Mouse (Mus musculus): Measurements from ENCODE around the gene Adgre4. TPM values are rescaled to one million over a fixed set of nuclear protein-coding genes. Genes with fewer than 3 reads are reported as not detected.

The Adgre4 gene
- total and polyA plus RNA-seq, 3 experiments, result 0.04 TPM; not detected in 2

- H3K27ac ChIP-seq (ENCODE audit: control insufficient read depth, low read depth, low read length), result no peak overlapping the region
- TF ChIP-seq MAX (IDR thresholded peaks at IDR 0.05; ENCODE audit: low read length) (no peak), ZKSCAN1 (IDR thresholded peaks at IDR 0.05; ENCODE audit: low read depth, low read length) (no peak), RAD21 (IDR thresholded peaks at IDR 0.05; ENCODE audit: low read depth, low read length) (no peak), SIN3A (IDR thresholded peaks at IDR 0.05; ENCODE audit: low read length) (no peak), NELFE (IDR thresholded peaks at IDR 0.05; ENCODE audit: low read depth, low read length) (no peak), RCOR1 (IDR thresholded peaks at IDR 0.05; ENCODE audit: low read depth, low read length) (no peak), GATA1 (IDR thresholded peaks at IDR 0.05; ENCODE audit: low read depth, low read length) (no peak)
- H3K79me2 ChIP-seq (ENCODE audit: control insufficient read depth, insufficient read depth, low read length, poor library complexity), result no peaks in the 10 kb centered on the region
- no peaks in the 10 kb centered on the region for H3K27me3 ChIP-seq (ENCODE audit: control insufficient read depth in 1 of 2, insufficient read depth in 2 of 2, low read length in 2 of 2)
- H3K4me3 ChIP-seq (ENCODE audit: control insufficient read depth in 1 of 2, insufficient read depth in 1 of 2, low read depth in 2 of 2, low read length in 2 of 2), result no peak overlapping the region
- no peaks in the 10 kb centered on the region for H3K9me3 ChIP-seq (replicated peaks; ENCODE audit: insufficient read depth, low read length)
- no peak overlapping the region for H3K9ac ChIP-seq (ENCODE audit: control insufficient read depth, low read depth, low read length, poor library complexity, severe bottlenecking)
- no peaks in the 10 kb centered on the region for H3K36me3 ChIP-seq (ENCODE audit: control insufficient read depth in 1 of 2, insufficient read depth in 2 of 2, low read length in 2 of 2)
- no peaks in the 10 kb centered on the region; a peak in 1 of 4 replicates for H3K4me1 ChIP-seq (ENCODE audit: control insufficient read depth in 1 of 2, insufficient read depth in 2 of 2, low read length in 2 of 2)
- DNase-seq (ENCODE audit: low read depth, low spot score), result no peak
Measured at GRCm38 (mm10) chr17:55721270-55721669, 28.5 kb upstream of the Adgre4 start.

- no peak for DNase-seq (ENCODE audit: low read depth, low spot score)
- H3K27ac ChIP-seq (ENCODE audit: control insufficient read depth, low read depth, low read length), result no peak overlapping the region
Measured at GRCm38 (mm10) chr17:55722250-55722649, 27.5 kb upstream of the Adgre4 start.

DNA sequence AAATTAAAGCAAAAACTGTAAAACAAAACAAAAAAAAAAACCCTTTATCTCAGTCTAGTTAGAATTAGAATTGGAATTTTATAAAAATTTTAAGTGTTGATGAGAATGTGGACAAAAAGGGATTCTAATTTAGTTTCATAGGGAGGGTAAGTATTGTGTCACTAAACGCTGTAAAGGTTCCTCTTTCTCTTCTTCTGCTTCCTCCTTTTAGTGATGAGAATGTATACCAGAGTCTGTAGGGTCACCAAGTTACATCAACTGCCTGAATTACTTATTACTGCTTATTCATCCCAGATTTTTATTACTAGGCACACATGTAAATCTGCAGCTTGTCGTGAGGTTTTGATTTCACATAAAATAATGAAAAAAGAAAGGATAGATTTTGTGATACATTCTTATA is 23.6 kb upstream of the Adgre4 start:
- no peaks in the 10 kb centered on the region for H3K9me3 ChIP-seq (replicated peaks; ENCODE audit: insufficient read depth, low read length)
- peak; percentile 50 for DNase-seq (ENCODE audit: low read depth, low spot score)
- TF ChIP-seq KAT2A (conservative IDR thresholded peaks at IDR 0.05; ENCODE audit: low read depth, low read length) (no peak), NRF1 (IDR thresholded peaks at IDR 0.05; ENCODE audit: insufficient read depth, low read depth, low read length, poor library complexity, severe bottlenecking) (no peak), ELF1 (IDR thresholded peaks at IDR 0.05; ENCODE audit: low read depth, low read length) (no peak), POLR2AphosphoS2 (IDR thresholded peaks at IDR 0.05; ENCODE audit: low read length) (no peak), MYB (IDR thresholded peaks at IDR 0.05; ENCODE audit: low read depth, low read length) (no peak), ZKSCAN1 (IDR thresholded peaks at IDR 0.05; ENCODE audit: low read depth, low read length) (no peak), MYC (IDR thresholded peaks at IDR 0.05; ENCODE audit: low read depth, low read length) (no peak), USF1 (IDR thresholded peaks at IDR 0.05; ENCODE audit: low read depth, low read length) (no peak), JUND (IDR thresholded peaks at IDR 0.05; ENCODE audit: low read depth, low read length) (no peak), SIN3A (IDR thresholded peaks at IDR 0.05; ENCODE audit: low read length) (no peak), GABPA (IDR thresholded peaks at IDR 0.05; ENCODE audit: low read depth, low read length) (no peak), TCF12 (IDR thresholded peaks at IDR 0.05; ENCODE audit: low read depth, low read length) (no peak), POLR2AphosphoS5 (IDR thresholded peaks at IDR 0.05; ENCODE audit: borderline replicate concordance, low read depth, low read length) (no peak), MAZ (IDR thresholded peaks at IDR 0.05; ENCODE audit: low read depth, low read length) (no peak), HCFC1 (IDR thresholded peaks at IDR 0.05; ENCODE audit: low read depth, low read length) (no peak), SMC3 (IDR thresholded peaks at IDR 0.05; ENCODE audit: low read depth, low read length) (no peak), MAFK (IDR thresholded peaks at IDR 0.05; ENCODE audit: borderline replicate concordance, low read depth, low read length) (no peak)
- H3K4me3 ChIP-seq (ENCODE audit: control insufficient read depth in 1 of 2, insufficient read depth in 1 of 2, low read depth in 2 of 2, low read length in 2 of 2), result no peak overlapping the region
- H3K36me3 ChIP-seq (ENCODE audit: control insufficient read depth in 1 of 2, insufficient read depth in 2 of 2, low read length in 2 of 2), result no peaks in the 10 kb centered on the region
- H3K27ac ChIP-seq (ENCODE audit: control insufficient read depth, low read depth, low read length), result no peak overlapping the region
- no peaks in the 10 kb centered on the region for H3K27me3 ChIP-seq (ENCODE audit: control insufficient read depth in 1 of 2, insufficient read depth in 2 of 2, low read length in 2 of 2)
- H3K4me1 ChIP-seq (ENCODE audit: control insufficient read depth in 1 of 2, insufficient read depth in 2 of 2, low read length in 2 of 2), result no peaks in the 10 kb centered on the region; a peak in 1 of 4 replicates
- H3K9ac ChIP-seq (ENCODE audit: control insufficient read depth, low read depth, low read length, poor library complexity, severe bottlenecking), result no peak overlapping the region
- no peaks in the 10 kb centered on the region for H3K79me2 ChIP-seq (ENCODE audit: control insufficient read depth, insufficient read depth, low read length, poor library complexity)

More at GRCm38 (mm10) chr17:55722250-55722649, 27.5 kb upstream of the Adgre4 start:
- no peak overlapping the region for H3K9ac ChIP-seq (ENCODE audit: control insufficient read depth, low read depth, low read length, poor library complexity, severe bottlenecking)
- H3K79me2 ChIP-seq (ENCODE audit: control insufficient read depth, insufficient read depth, low read length, poor library complexity), result no peaks in the 10 kb centered on the region
- H3K27me3 ChIP-seq (ENCODE audit: control insufficient read depth in 1 of 2, insufficient read depth in 2 of 2, low read length in 2 of 2), result no peaks in the 10 kb centered on the region
- TF ChIP-seq CTCF (IDR thresholded peaks at IDR 0.05 in 2 of 3, conservative IDR thresholded peaks at IDR 0.05 in 1 of 3; ENCODE audit: control insufficient read depth in 1 of 3, insufficient read depth in 1 of 3, low read depth in 2 of 3, low read length in 3 of 3, poor library complexity in 1 of 3, severe bottlenecking in 1 of 3), result no peak
- TF ChIP-seq ZKSCAN1 (IDR thresholded peaks at IDR 0.05; ENCODE audit: low read depth, low read length), result no peak
- TF ChIP-seq USF2 (IDR thresholded peaks at IDR 0.05; ENCODE audit: borderline replicate concordance in 1 of 2, insufficient read depth in 1 of 2, low read depth in 1 of 2, low read length in 2 of 2), result no peak
- no peak for TF ChIP-seq ZMIZ1 (IDR thresholded peaks at IDR 0.05; ENCODE audit: low read depth, low read length)
- no peak for TF ChIP-seq MAX (IDR thresholded peaks at IDR 0.05; ENCODE audit: low read length)
- TF ChIP-seq RCOR1 (IDR thresholded peaks at IDR 0.05; ENCODE audit: low read depth, low read length), result no peak
- TF ChIP-seq KAT2A (conservative IDR thresholded peaks at IDR 0.05; ENCODE audit: low read depth, low read length), result no peak
- TF ChIP-seq HCFC1 (IDR thresholded peaks at IDR 0.05; ENCODE audit: low read depth, low read length), result no peak
- TF ChIP-seq MAFK (IDR thresholded peaks at IDR 0.05; ENCODE audit: borderline replicate concordance, low read depth, low read length), result no peak
- TF ChIP-seq CHD1 (IDR thresholded peaks at IDR 0.05; ENCODE audit: low read depth, low read length), result no peak
- no peak for TF ChIP-seq ELF1 (IDR thresholded peaks at IDR 0.05; ENCODE audit: low read depth, low read length)
- no peak for TF ChIP-seq RAD21 (IDR thresholded peaks at IDR 0.05; ENCODE audit: low read depth, low read length)
- no peaks in the 10 kb centered on the region for H3K36me3 ChIP-seq (ENCODE audit: control insufficient read depth in 1 of 2, insufficient read depth in 2 of 2, low read length in 2 of 2)
- H3K9me3 ChIP-seq (replicated peaks; ENCODE audit: insufficient read depth, low read length), result no peaks in the 10 kb centered on the region
- no peaks in the 10 kb centered on the region; a peak in 1 of 4 replicates for H3K4me1 ChIP-seq (ENCODE audit: control insufficient read depth in 1 of 2, insufficient read depth in 2 of 2, low read length in 2 of 2)
- H3K4me3 ChIP-seq (ENCODE audit: control insufficient read depth in 1 of 2, insufficient read depth in 1 of 2, low read depth in 2 of 2, low read length in 2 of 2), result no peak overlapping the region
